Mouse (Mus musculus) effector memory CD4-positive, alpha-beta T cell, adult 5 months (primary cell): ENCODE measurements around the gene Hsdl2. TPM values are rescaled to one million over a fixed set of nuclear protein-coding genes. Genes with fewer than 3 reads are reported as not detected.

Experiments
- polyA plus RNA-seq: library from polyadenylated mRNA; unstranded; fragments of 100-300 nt; shearing (Covaris generic); gene quantifications from one replicate; pipeline ENCODE4 v1.2.1, GENCODE M21; 2017

Hsdl2 gene
- polyA plus RNA-seq, result 28.5 TPM

GRCm38 (mm10) chr4:59581314-59582185 lies at the start of gene Hsdl2:
Hsdl2 (plus strand) TSS chr4:59581563.

GRCm38 (mm10) chr4:59549175-59549976 lies 32.0 kb upstream of the Hsdl2 start, which contains the start of gene Ptbp3:
Ptbp3 (minus strand) TSS chr4:59549364.

DNA sequence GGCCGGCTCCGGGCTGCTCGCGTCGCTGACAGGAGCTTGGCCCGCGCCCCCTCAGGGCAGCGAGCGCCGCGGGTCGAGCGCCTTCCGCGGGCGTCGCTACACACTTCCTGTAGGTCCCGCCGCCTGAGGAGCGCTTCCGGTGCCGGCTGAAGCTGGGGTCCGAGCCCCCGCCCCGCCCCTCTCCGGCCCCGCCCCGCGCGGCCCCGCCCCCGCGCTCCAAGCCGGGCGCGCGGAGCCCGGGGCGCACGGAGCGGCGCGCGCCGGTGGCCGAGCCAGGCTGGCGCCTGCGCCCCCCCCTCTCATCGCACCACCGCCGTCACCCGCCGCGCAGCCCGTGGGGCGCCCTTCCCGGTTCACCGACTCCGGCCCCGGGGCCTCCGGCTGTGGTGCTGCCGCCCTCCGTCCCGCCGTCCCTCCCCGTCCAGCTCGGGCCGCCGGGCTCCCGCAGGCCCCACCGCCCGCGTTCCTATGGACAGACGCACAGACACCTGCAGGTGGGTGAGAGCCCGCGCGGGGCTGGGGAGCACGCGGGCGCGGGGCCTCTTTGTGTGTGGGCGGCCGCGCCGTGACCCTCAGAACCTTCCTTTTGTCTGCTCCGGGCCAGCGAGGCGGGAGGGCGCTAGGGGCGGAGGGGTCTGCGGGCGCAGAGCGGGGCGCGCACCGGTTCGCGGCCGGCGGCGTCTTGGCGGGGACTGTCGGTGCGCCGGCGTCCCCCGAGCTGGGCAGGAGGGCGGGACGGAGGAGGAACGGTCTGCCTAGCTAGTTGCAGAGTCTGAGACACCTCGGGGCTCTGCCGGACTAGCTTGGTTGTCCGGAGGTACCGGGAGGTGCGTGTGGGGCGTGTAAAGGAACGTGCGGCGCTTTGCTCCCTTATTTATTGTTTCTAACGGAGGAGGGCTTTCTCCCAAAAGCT lies 44.9 kb downstream of the Hsdl2 start, which contains the start of gene E130308A19Rik:
E130308A19Rik (plus strand) TSS at position 214 of the 913 bp plus-strand sequence.

Other genes starting within 250 kb of the Hsdl2 start
- gene Susd1, start 142.9 kb upstream of the Hsdl2 start, polyA plus RNA-seq, result 1.1 TPM
- gene Ptbp3, start 32.2 kb upstream of the Hsdl2 start, polyA plus RNA-seq, result 209 TPM
- gene E130308A19Rik, start 44.6 kb downstream of the Hsdl2 start, polyA plus RNA-seq, result 13.0 TPM
- 33.9 TPM for gene Inip, start 220.0 kb downstream of the Hsdl2 start, polyA plus RNA-seq
- 13.5 TPM for gene Snx30, start 224.3 kb downstream of the Hsdl2 start, polyA plus RNA-seq